Mouse (Mus musculus) spleen, postnatal 36 days (tissue): ENCODE measurements around the gene Grap.

Source experiments
- DNase-seq, 2 experiments: peaks; one replicate each; pipeline ENCODE4 v3.0.0; 2022; ENCODE audit warnings: low spot score in 2 of 2, mixed read lengths in 1 of 2

The Grap gene

GRCm38 (mm10) chr11:61658360-61658922, 5.4 kb downstream of the Grap start:
- DNase-seq: no peak

GRCm38 (mm10) chr11:61659011-61659858, 6.2 kb downstream of the Grap start:
- peak; percentile 51 to 54 for DNase-seq

GRCm38 (mm10) chr11:61660001-61660400, 6.9 kb downstream of the Grap start:
- DNase-seq: no peak

GRCm38 (mm10) chr11:61660806-61661392, 7.8 kb downstream of the Grap start:
- DNase-seq: peak; percentile 75

- DNase-seq: no peak
Measured at GRCm38 (mm10) chr11:61662189-61662588, 9.1 kb downstream of the Grap start.

- no peak for DNase-seq
Measured at GRCm38 (mm10) chr11:61665401-61665800, 12.3 kb downstream of the Grap start.

- DNase-seq: no peak
Measured at GRCm38 (mm10) chr11:61665991-61666799, 13.1 kb downstream of the Grap start.

- DNase-seq: no peak
Measured at GRCm38 (mm10) chr11:61667248-61667647, 14.2 kb downstream of the Grap start.

- no peak for DNase-seq
Measured at GRCm38 (mm10) chr11:61667782-61668181, 14.7 kb downstream of the Grap start.

GRCm38 (mm10) chr11:61669492-61670490, 16.7 kb downstream of the Grap start:
- peak in 1 of 2 experiments; percentile 31 for DNase-seq

GRCm38 (mm10) chr11:61671781-61672383, 18.8 kb downstream of the Grap start:
- no peak for DNase-seq

- peak in 1 of 2 experiments; percentile 24 for DNase-seq
Measured at GRCm38 (mm10) chr11:61673686-61674085, 20.6 kb downstream of the Grap start.

- DNase-seq: no peak
Measured at GRCm38 (mm10) chr11:61674151-61674838, 21.2 kb downstream of the Grap start.

GRCm38 (mm10) chr11:61674839-61675159, 21.7 kb downstream of the Grap start:
- DNase-seq: no peak

GRCm38 (mm10) chr11:61675332-61675731, 22.3 kb downstream of the Grap start:
- DNase-seq: no peak

- DNase-seq: no peak
Measured at GRCm38 (mm10) chr11:61676216-61676854, 23.3 kb downstream of the Grap start.

- no peak for DNase-seq
Measured at GRCm38 (mm10) chr11:61677709-61678108, 24.6 kb downstream of the Grap start.

GRCm38 (mm10) chr11:61679091-61679866, 26.2 kb downstream of the Grap start:
- no peak for DNase-seq
